12 mouse cellular contexts compared by ENCODE assay signal in genomic region chr13:117601331-117601965, GRCm38 (mm10). TPM values are rescaled to one million over a fixed set of nuclear protein-coding genes. Genes with fewer than 3 reads are reported as not detected.
DNase-seq lines count a peak whose midpoint lies in the region; ATAC-seq and TF ChIP-seq lines count a peak whose summit lies in the region.
"Had no signal": no experiment of that assay in that cellular context is flagged by ENCODE, and none has a peak within 500 bp of the region (broad histone marks: within the 10 kb centered on the region; RNA-seq: fewer than 3 reads in every experiment).

No protein-coding gene starts in this region.

- no peaks in the 10 kb centered on the region for H3K36me3 ChIP-seq in heart, embryonic 14.5 days (ENCODE audit: control insufficient read depth, insufficient read depth, low read length)
- H3K36me3 ChIP-seq in midbrain, postnatal 0 days (ENCODE audit: insufficient read depth, low read length) = no peaks in the 10 kb centered on the region
- no peaks in the 10 kb centered on the region for H3K36me3 ChIP-seq in midbrain, embryonic 11.5 days (ENCODE audit: control insufficient read depth, insufficient read depth, low read length)
- H3K36me3 ChIP-seq: stomach, embryonic 15.5 days had no signal

- peak overlapping the region; percentile 99 for H3K4me2 ChIP-seq in heart, embryonic 14.5 days (ENCODE audit: low read length)
- peak overlapping the region; percentile 59 for H3K4me2 ChIP-seq in midbrain, postnatal 0 days (ENCODE audit: low read depth, low read length, poor library complexity, severe bottlenecking)
- no peak overlapping the region; the same call in 1 of the 2 replicates for H3K4me2 ChIP-seq in midbrain, embryonic 11.5 days

- peak overlapping the region in 1 of 2 experiments; percentile 64; a peak in 1 of 4 replicates for H3K4me3 ChIP-seq in heart, embryonic 14.5 days (ENCODE audit: control insufficient read depth in 1 of 2, insufficient read depth in 1 of 2, low read depth in 1 of 2, low read length in 2 of 2)
- no peak overlapping the region for H3K4me3 ChIP-seq in midbrain, postnatal 0 days (ENCODE audit: low read depth, low read length)
- H3K4me3 ChIP-seq in midbrain, embryonic 11.5 days (ENCODE audit: low read depth, low read length) = no peak overlapping the region
- H3K4me3 ChIP-seq: myocyte had no signal

- DNase-seq in cerebellum, adult 11-12 months = peak; percentile 9
- no peak for DNase-seq in cerebellum, adult 8-10 months
- no peak for DNase-seq in heart, adult 9 months (ENCODE audit: low spot score in 2 of 2)
- DNase-seq in midbrain, postnatal 0 days (ENCODE audit: low spot score) = peak; percentile 35
- no peak for DNase-seq in midbrain, embryonic 11.5 days (ENCODE audit: low spot score, missing footprints)
- DNase-seq in retina, postnatal 1 day = peak; percentile 48
- no peak for DNase-seq in kidney, adult 9 months

- 24% methylated on average over 9 of the region's 9 CpGs for WGBS in heart, embryonic 14.5 days
- whole genome bisulfite sequencing in midbrain, postnatal 0 days = 56% methylated on average over 9 of the region's 9 CpGs
- 53% methylated on average over 9 of the region's 9 CpGs for WGBS in midbrain, embryonic 11.5 days

- peaks cover 16% of the 10 kb centered on the region for H3K27me3 ChIP-seq in heart, embryonic 14.5 days (ENCODE audit: control insufficient read depth, insufficient read depth, low read length)
- H3K27me3 ChIP-seq in midbrain, postnatal 0 days (ENCODE audit: insufficient read depth, low read length) = no peaks in the 10 kb centered on the region
- peaks cover 14% of the 10 kb centered on the region for H3K27me3 ChIP-seq in midbrain, embryonic 11.5 days (ENCODE audit: control insufficient read depth, insufficient read depth, low read length)

- no peaks in the 10 kb centered on the region for H3K9me3 ChIP-seq in heart, embryonic 14.5 days (ENCODE audit: control insufficient read depth, low read length)
- no peaks in the 10 kb centered on the region for H3K9me3 ChIP-seq in midbrain, postnatal 0 days (ENCODE audit: low read length)
- no peaks in the 10 kb centered on the region for H3K9me3 ChIP-seq in midbrain, embryonic 11.5 days (ENCODE audit: control insufficient read depth, low read length)
- H3K9me3 ChIP-seq: stomach, embryonic 15.5 days had no signal

- TF ChIP-seq CTCF in midbrain, postnatal 0 days (IDR thresholded peaks at IDR 0.05) = no peak

- peaks cover 5 to 12% of the 10 kb centered on the region in 2 experiments; a peak in 3 of 4 replicates for H3K4me1 ChIP-seq in heart, embryonic 14.5 days (ENCODE audit: control insufficient read depth in 2 of 2, insufficient read depth in 2 of 2, low read length in 2 of 2)
- H3K4me1 ChIP-seq in midbrain, postnatal 0 days (ENCODE audit: insufficient read depth, low read length) = no peaks in the 10 kb centered on the region
- peaks cover 5% of the 10 kb centered on the region; the same call in 1 of the 2 replicates for H3K4me1 ChIP-seq in midbrain, embryonic 11.5 days (ENCODE audit: control insufficient read depth, insufficient read depth, low read length)

- no peak overlapping the region for H3K27ac ChIP-seq in heart, embryonic 14.5 days (replicated peaks in 1 of 2; ENCODE audit: control insufficient read depth in 1 of 2, insufficient read depth in 1 of 2, low read depth in 2 of 2, low read length in 2 of 2)
- H3K27ac ChIP-seq in midbrain, postnatal 0 days (ENCODE audit: low read depth, low read length) = no peak overlapping the region
- H3K27ac ChIP-seq in midbrain, embryonic 11.5 days (ENCODE audit: low read depth, low read length) = no peak overlapping the region
- H3K27ac ChIP-seq: macrophage; stomach, embryonic 15.5 days had no signal

- H3K9ac ChIP-seq in heart, embryonic 14.5 days (ENCODE audit: low read length) = no peak overlapping the region
- H3K9ac ChIP-seq in midbrain, postnatal 0 days (replicated peaks; ENCODE audit: low read length, poor library complexity, severe bottlenecking) = no peak overlapping the region
- H3K9ac ChIP-seq in midbrain, embryonic 11.5 days (ENCODE audit: low read length) = no peak overlapping the region
- H3K9ac ChIP-seq: stomach, embryonic 15.5 days had no signal

- no peak for ATAC-seq in heart, embryonic 14.5 days (ENCODE audit: insufficient number of reproducible peaks, insufficient read depth, low FRiP score, low read depth)
- ATAC-seq in midbrain, postnatal 0 days (ENCODE audit: low FRiP score) = no peak
- no peak for ATAC-seq in midbrain, embryonic 11.5 days (ENCODE audit: low FRiP score)

RNA-seq across cellular contexts. Expression of gene Hcn1, which starts 0.7 kb away (rescaled TPM):
- polyA plus RNA-seq in heart, embryonic 14.5 days (2014; fragmentation: Nextera tagmentation; extraction: Ambion mirVana) = 0.09 and 0.14 TPM in 2 replicates
- 5.2 and 6.5 TPM in 2 replicates for total RNA-seq in midbrain, postnatal 0 days (2014; rRNA removed)
- polyA plus RNA-seq in midbrain, postnatal 0 days (2015; fragmentation: Nextera tagmentation; extraction: Ambion mirVana) = 0.94 and 1.1 TPM in 2 replicates
- polyA plus RNA-seq in midbrain, embryonic 11.5 days (2014; fragmentation: Nextera tagmentation; extraction: Ambion mirVana) = 0.04 TPM in 2 replicates
- total RNA-seq: granulocyte monocyte progenitor cell, adult 5-6 weeks had no signal
- polyA plus RNA-seq: macrophage had no signal

Comparison
In these comparisons a context has a peak if more than half of its experiments do, and no peak if none do; other contexts are left out.
1. DNase-seq: peak in cerebellum, adult 11-12 months (single experiment), midbrain, postnatal 0 days (single experiment) and retina, postnatal 1 day (single experiment); none in cerebellum, adult 8-10 months (single experiment), heart, adult 9 months (0 of 2), midbrain, embryonic 11.5 days (single experiment) and kidney, adult 9 months (single experiment).